8 mouse cellular contexts compared by ENCODE assay signal in the genomic region with DNA sequence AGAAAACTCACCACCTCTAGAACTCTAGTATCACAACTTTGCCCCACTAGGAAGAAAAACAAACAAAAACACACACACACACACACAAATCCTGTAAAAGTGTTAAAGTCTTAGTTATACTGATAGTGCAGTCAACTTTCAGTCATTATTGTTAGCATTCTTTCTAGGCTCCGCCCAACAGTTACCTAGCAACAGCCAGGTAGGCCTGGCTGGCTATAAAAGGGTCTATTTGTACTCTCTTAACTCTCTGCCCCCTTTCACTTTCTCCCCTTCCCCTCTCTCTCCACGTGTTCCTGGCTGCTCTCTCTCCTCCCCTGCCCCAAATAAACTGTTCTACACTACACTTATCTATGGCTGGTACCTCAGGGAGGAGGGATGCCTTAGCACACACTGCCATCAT. TPM values are rescaled to one million over a fixed set of nuclear protein-coding genes. Genes with fewer than 3 reads are reported as not detected.
DNase-seq lines count a peak whose midpoint lies in the region; ATAC-seq lines count a peak whose summit lies in the region.

No protein-coding gene starts in this region.

- peak overlapping the region; percentile 89 for H3K4me2 ChIP-seq in heart, embryonic 13.5 days
- H3K4me2 ChIP-seq in hindbrain, embryonic 14.5 days (replicated peaks): peak overlapping the region; percentile 82

- 34% methylated on average over 2 of the region's 2 CpGs for WGBS in heart, embryonic 13.5 days
- WGBS in hindbrain, embryonic 14.5 days: 23% methylated on average over 2 of the region's 2 CpGs
- WGBS in macrophage (ENCODE audit: missing documents): 51% methylated on average over 2 of the region's 2 CpGs

- no peak for DNase-seq in heart, adult 11 months
- peak; percentile 41 for DNase-seq in ES-CJ7 (ENCODE audit: low read depth, low spot score)
- DNase-seq in hindbrain, embryonic 14.5 days (ENCODE audit: low spot score): no peak
- no peak for DNase-seq in right cerebral cortex, postnatal 36 days (ENCODE audit: low spot score in 2 of 2)
- no peak for DNase-seq in layer of hippocampus, adult 9-10 months (ENCODE audit: low spot score)
- DNase-seq in adrenal gland, adult 2 months: no peak

- H3K9me3 ChIP-seq in heart, embryonic 13.5 days: no peaks in the 10 kb centered on the region
- no peaks in the 10 kb centered on the region for H3K9me3 ChIP-seq in hindbrain, embryonic 14.5 days (ENCODE audit: control insufficient read depth, low read length)

- H3K9ac ChIP-seq in heart, embryonic 13.5 days: peak overlapping the region; percentile 99
- no peak overlapping the region for H3K9ac ChIP-seq in hindbrain, embryonic 14.5 days

- H3K79me2 ChIP-seq in macrophage (ENCODE audit: inconsistent target): peaks cover 58% of the 10 kb centered on the region

- H3K4me1 ChIP-seq in heart, embryonic 13.5 days: peaks cover 36% of the 10 kb centered on the region
- H3K4me1 ChIP-seq in hindbrain, embryonic 14.5 days (replicated peaks; ENCODE audit: control insufficient read depth, insufficient read depth, low read length): peaks cover 21% of the 10 kb centered on the region

- no peak for ATAC-seq in heart, embryonic 13.5 days (ENCODE audit: extremely low read depth, insufficient number of reproducible peaks, low FRiP score, low TSS enrichment)
- no peak for ATAC-seq in hindbrain, embryonic 14.5 days (ENCODE audit: low FRiP score)

- H3K27ac ChIP-seq in heart, embryonic 13.5 days (replicated peaks): no peak overlapping the region
- H3K27ac ChIP-seq in hindbrain, embryonic 14.5 days: no peak overlapping the region
- H3K27ac ChIP-seq in macrophage: peak overlapping the region; percentile 85; the same call in 1 of the 2 replicates

- no peaks in the 10 kb centered on the region for H3K27me3 ChIP-seq in heart, embryonic 13.5 days (replicated peaks)
- H3K27me3 ChIP-seq in hindbrain, embryonic 14.5 days (ENCODE audit: control insufficient read depth, insufficient read depth, low read length): no peaks in the 10 kb centered on the region

- H3K36me3 ChIP-seq in heart, embryonic 13.5 days: peaks cover 31% of the 10 kb centered on the region
- H3K36me3 ChIP-seq in hindbrain, embryonic 14.5 days (replicated peaks; ENCODE audit: control insufficient read depth, insufficient read depth): peaks cover 19% of the 10 kb centered on the region
- peaks cover 21% of the 10 kb centered on the region for H3K36me3 ChIP-seq in macrophage (ENCODE audit: inconsistent target)

- H3K4me3 ChIP-seq in heart, embryonic 13.5 days: peak overlapping the region; percentile 91
- peak overlapping the region; percentile 99 for H3K4me3 ChIP-seq in hindbrain, embryonic 14.5 days (replicated peaks; ENCODE audit: low read length)
- peak overlapping the region; percentile 79 for H3K4me3 ChIP-seq in macrophage (ENCODE audit: inconsistent target)

RNA-seq across cellular contexts. Expression of a gene that starts 1.9 kb away (rescaled TPM):
- polyA plus RNA-seq in heart, embryonic 13.5 days (2015; fragmentation: Nextera tagmentation; extraction: Ambion mirVana): 152 and 167 TPM in 2 replicates
- polyA plus RNA-seq in hindbrain, embryonic 14.5 days (2014; fragmentation: Nextera tagmentation; extraction: Ambion mirVana): 97.3 and 98.4 TPM in 2 replicates
- 100 to 1,000 TPM in 15 of 26 experiments, 10 to 100 TPM in 11; 49.4 to 191 (median 109) TPM for total RNA-seq in macrophage (2018; cell fraction: chromatin; rRNA removed)
- 100 to 1,000 TPM in 23 of 26 experiments, 10 to 100 TPM in 3; 82.4 to 145 (median 115) TPM for total RNA-seq in macrophage (2018; cell fraction: cytosol; rRNA removed)
- total RNA-seq in macrophage (2018; cell fraction: nucleus; rRNA removed): 100 to 1,000 TPM in 16 of 26 experiments, 10 to 100 TPM in 10; 57.8 to 176 (median 116) TPM
- 137 to 145 TPM (median 138 TPM) in 3 replicates for polyA plus RNA-seq in macrophage (2018)
- 10 to 100 TPM; 54.3 to 60.7 TPM for total RNA-seq in adrenal gland, adult 2 months (2021)
- polyA plus RNA-seq in adrenal gland, adult 2 months (2012; rRNA removed): 60.4 and 61.6 TPM in 2 replicates

RNA-seq across cellular contexts. Expression of a gene that starts 18.3 kb away (rescaled TPM):
- 1.4 TPM in 2 replicates for polyA plus RNA-seq in heart, embryonic 13.5 days (2015; fragmentation: Nextera tagmentation; extraction: Ambion mirVana)
- polyA plus RNA-seq in hindbrain, embryonic 14.5 days (2014; fragmentation: Nextera tagmentation; extraction: Ambion mirVana): 1.4 and 1.7 TPM in 2 replicates
- 10 to 100 TPM in 14 of 26 experiments, 1 to 10 TPM in 12; 2.0 to 44.6 (median 11.4) TPM for total RNA-seq in macrophage (2018; cell fraction: chromatin; rRNA removed)
- 10 to 100 TPM in 25 of 26 experiments, 1 to 10 TPM in 1; 5.7 to 76.1 (median 28.5) TPM for total RNA-seq in macrophage (2018; cell fraction: cytosol; rRNA removed)
- total RNA-seq in macrophage (2018; cell fraction: nucleus; rRNA removed): 10 to 100 TPM in 24 of 26 experiments, 1 to 10 TPM in 2; 6.8 to 60.5 (median 21.5) TPM
- 18.6 to 49.6 TPM (median 33.3 TPM) in 3 replicates for polyA plus RNA-seq in macrophage (2018)
- 1 to 10 TPM; 2.8 to 5.3 TPM for total RNA-seq in adrenal gland, adult 2 months (2021)
- polyA plus RNA-seq in adrenal gland, adult 2 months (2012; rRNA removed): 2.2 and 3.1 TPM in 2 replicates

RNA-seq across cellular contexts. Expression of a gene that starts 59.6 kb away (rescaled TPM):
- 11.9 and 13.1 TPM in 2 replicates for polyA plus RNA-seq in heart, embryonic 13.5 days (2015; fragmentation: Nextera tagmentation; extraction: Ambion mirVana)
- 20.1 and 21.9 TPM in 2 replicates for polyA plus RNA-seq in hindbrain, embryonic 14.5 days (2014; fragmentation: Nextera tagmentation; extraction: Ambion mirVana)
- 1 to 10 TPM in 21 of 26 experiments, under 1 TPM in 1, not detected in 4; 0.96 to 8.0 (median 4.0) TPM for total RNA-seq in macrophage (2018; cell fraction: chromatin; rRNA removed)
- 1 to 10 TPM; 1.5 to 6.0 (median 3.1) TPM for total RNA-seq in macrophage (2018; cell fraction: cytosol; rRNA removed)
- 1 to 10 TPM in 21 of 26 experiments, under 1 TPM in 4, not detected in 1; 0.54 to 6.9 (median 2.4) TPM for total RNA-seq in macrophage (2018; cell fraction: nucleus; rRNA removed)
- polyA plus RNA-seq in macrophage (2018): 2.7 to 3.9 TPM (median 3.6 TPM) in 3 replicates
- total RNA-seq in adrenal gland, adult 2 months (2021): 1 to 10 TPM; 5.2 to 8.6 TPM
- 1.2 and 1.4 TPM in 2 replicates for polyA plus RNA-seq in adrenal gland, adult 2 months (2012; rRNA removed)
